Mouse (Mus musculus) E14TG2a.4 (cell line): ENCODE measurements around the gene 4930402F06Rik.

ENCODE experiments used
- CTCF ChIP-seq: conservative IDR thresholded peaks from 2 replicates; pipeline ENCODE4 v1.5.1; 2014; ENCODE audit warnings: low read length
- NANOG ChIP-seq: IDR thresholded peaks from 2 replicates; pipeline ENCODE4 v1.6.1; 2014; ENCODE audit warnings: borderline replicate concordance, low read length, mixed read lengths
- POU5F1 ChIP-seq: IDR thresholded peaks from 2 replicates; pipeline ENCODE4 v1.6.1; 2014; ENCODE audit warnings: low read length, borderline replicate concordance

DNA sequence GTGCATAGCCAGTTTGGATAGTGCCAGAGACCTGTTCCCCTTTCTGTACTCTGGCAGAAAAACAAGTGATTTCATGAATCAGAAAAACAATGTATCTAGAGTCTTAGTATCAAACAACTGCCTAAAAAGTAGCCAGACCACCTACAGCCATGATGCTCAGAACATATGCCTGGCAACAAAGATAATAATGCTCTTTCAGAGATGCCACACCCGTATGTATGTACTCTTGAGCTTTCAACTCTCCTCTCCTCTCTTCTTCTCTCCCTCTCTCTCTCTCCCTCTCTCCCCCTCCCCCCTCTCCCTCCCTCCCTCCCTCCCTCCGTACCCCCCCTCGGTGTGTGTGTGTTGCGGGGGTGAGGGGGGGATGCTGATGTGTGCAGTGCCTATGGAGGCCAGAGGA is 22.3 kb upstream of the 4930402F06Rik start:
- TF ChIP-seq CTCF (no peak), NANOG (no peak), POU5F1 (no peak)
